Mouse (Mus musculus) CH12.LX (cell line): ENCODE results near the gene Bcar1. TPM values are rescaled to one million over a fixed set of nuclear protein-coding genes. Genes with fewer than 3 reads are reported as not detected.

Experiments used
- DNase-seq: peaks from one replicate; pipeline ENCODE4 v3.0.0-alpha.2; 2013; ENCODE audit errors: extremely low read depth
- H3K27ac ChIP-seq: 2 replicates; pipeline ENCODE4 v1.5.1; 2012; ENCODE audit warnings: low read depth, mild to moderate bottlenecking, control low read depth, moderate library complexity; ENCODE audit not compliant: insufficient read depth
- H3K27me3 ChIP-seq: replicated peaks from 2 replicates; pipeline ENCODE3; 2012; ENCODE audit warnings: inconsistent platforms
- H3K36me3 ChIP-seq, 2 experiments: replicated peaks in 1 of 2; 2 replicates each; pipeline versions ENCODE3 to v1.6.1; 2012; ENCODE audit warnings: inconsistent platforms in 1 of 2, low read length in 1 of 2, mild to moderate bottlenecking in 1 of 2, mixed read lengths in 1 of 2, moderate library complexity in 1 of 2; ENCODE audit not compliant: control insufficient read depth in 1 of 2, insufficient read depth in 1 of 2
- H3K4me1 ChIP-seq, 2 experiments: 2 replicates each; pipeline ENCODE4 v1.6.1; 2012; ENCODE audit warnings: inconsistent platforms in 1 of 2, moderate library complexity in 1 of 2; ENCODE audit not compliant: insufficient read depth in 2 of 2, control insufficient read depth in 1 of 2
- H3K4me2 ChIP-seq: 2 replicates; pipeline ENCODE4 v1.6.1; 2012; ENCODE audit warnings: low read depth, mild to moderate bottlenecking, control low read depth; ENCODE audit not compliant: poor library complexity, insufficient read depth, severe bottlenecking
- H3K4me3 ChIP-seq, 3 experiments: fragments of 150-350 bp in 1 of 3; sonication (generic) in 1 of 3; replicated peaks in 1 of 3; 2 replicates each; pipeline versions ENCODE3 to v1.5.1; 2011 to 2012; ENCODE audit warnings: low read depth in 2 of 3, low read length in 2 of 3, mild to moderate bottlenecking in 2 of 3, moderate library complexity in 2 of 3, control low read depth in 1 of 3, improper control_type of control experiment in 1 of 3, inconsistent platforms in 1 of 3, mixed read lengths in 1 of 3; ENCODE audit not compliant: poor library complexity in 1 of 3
- H3K79me2 ChIP-seq: replicated peaks from 2 replicates; pipeline ENCODE4 v1.6.1; 2012; ENCODE audit warnings: mild to moderate bottlenecking, moderate library complexity; ENCODE audit not compliant: control insufficient read depth, poor library complexity, insufficient read depth, severe bottlenecking; ENCODE audit errors: extremely low read depth
- H3K9ac ChIP-seq: 2 replicates; pipeline ENCODE4 v1.6.1; 2012; ENCODE audit warnings: low read depth, mild to moderate bottlenecking, control low read depth, moderate library complexity; ENCODE audit not compliant: insufficient read depth
- H3K9me3 ChIP-seq: replicated peaks from 2 replicates; pipeline ENCODE3; 2012; ENCODE audit warnings: low read length, inconsistent platforms, mixed read lengths
- CHD1 ChIP-seq: IDR thresholded peaks from 2 replicates; pipeline ENCODE4 v1.6.1; 2012; ENCODE audit warnings: low read depth, low read length, improper control_type of control experiment, inconsistent platforms
- CTCF ChIP-seq, 2 experiments: IDR thresholded peaks in 1 of 2; conservative IDR thresholded peaks in 1 of 2; 2 replicates each; pipeline ENCODE4 v1.5.1; 2011 to 2012; ENCODE audit warnings: low read depth in 2 of 2, low read length in 2 of 2, improper control_type of control experiment in 1 of 2, inconsistent platforms in 1 of 2, mild to moderate bottlenecking in 1 of 2, moderate library complexity in 1 of 2
- GABPA ChIP-seq: IDR thresholded peaks from 2 replicates; pipeline ENCODE4 v1.6.1; 2012; ENCODE audit warnings: low read depth, low read length, improper control_type of control experiment, inconsistent platforms; ENCODE audit not compliant: insufficient replicate concordance
- IRF4 ChIP-seq: IDR thresholded peaks from 2 replicates; pipeline ENCODE4 v1.6.1; 2014; ENCODE audit warnings: low read depth, mild to moderate bottlenecking, inconsistent platforms, low read length, improper control_type of control experiment
- MAFK ChIP-seq: IDR thresholded peaks from 2 replicates; pipeline ENCODE4 v1.6.1; 2011; ENCODE audit warnings: low read length, improper control_type of control experiment; ENCODE audit not compliant: insufficient replicate concordance
- MEF2A ChIP-seq: IDR thresholded peaks from 2 replicates; pipeline ENCODE4 v1.6.1; 2014; ENCODE audit warnings: low read depth, mild to moderate bottlenecking, inconsistent platforms, low read length, improper control_type of control experiment, borderline replicate concordance
- MXI1 ChIP-seq: IDR thresholded peaks from 2 replicates; pipeline ENCODE4 v1.6.1; 2011; ENCODE audit warnings: mild to moderate bottlenecking, low read depth, low read length, improper control_type of control experiment
- PAX5 ChIP-seq: IDR thresholded peaks from 2 replicates; pipeline ENCODE4 v1.6.1; 2012; ENCODE audit warnings: low read length, inconsistent platforms, mixed read lengths
- POLR2A ChIP-seq: IDR thresholded peaks from 2 replicates; pipeline ENCODE4 v1.6.1; 2011; ENCODE audit warnings: low read depth, mild to moderate bottlenecking, improper control_type of control experiment, low read length
- SMC3 ChIP-seq: IDR thresholded peaks from 2 replicates; pipeline ENCODE4 v1.6.1; 2011; ENCODE audit warnings: low read depth, low read length, improper control_type of control experiment
- TCF12 ChIP-seq: IDR thresholded peaks from 2 replicates; pipeline ENCODE4 v1.6.1; 2014; ENCODE audit warnings: low read depth, mild to moderate bottlenecking, inconsistent platforms, low read length, improper control_type of control experiment
- USF2 ChIP-seq: conservative IDR thresholded peaks from 2 replicates; pipeline ENCODE4 v1.6.1; 2011; ENCODE audit warnings: low read depth, low read length, improper control_type of control experiment
- ZC3H11A ChIP-seq: IDR thresholded peaks from 2 replicates; pipeline ENCODE4 v1.6.1; 2012; ENCODE audit warnings: low read depth, mild to moderate bottlenecking, inconsistent platforms, low read length, improper control_type of control experiment
- ZMIZ1 ChIP-seq: IDR thresholded peaks from 2 replicates; pipeline ENCODE4 v1.6.1; 2012; ENCODE audit warnings: low read depth, mild to moderate bottlenecking, inconsistent platforms, low read length, improper control_type of control experiment
- ZNF384 ChIP-seq: IDR thresholded peaks from 2 replicates; pipeline ENCODE4 v1.6.1; 2012; ENCODE audit warnings: low read depth, low read length, improper control_type of control experiment, inconsistent platforms
- dilution Hi-C: fragments of 300-500 bp; cut with MboI; formaldehyde crosslinking; loops from 2 replicates; pipeline ENCODE4 v1.14.3; 2020; ENCODE audit warnings: low sequenced_read_pairs; ENCODE audit not compliant: extremely low pct_unique_long_range_greater_than_20kb, extremely low pct_ligation_motif_present
- in situ Hi-C: fragments of 300-500 bp; cut with MboI; formaldehyde crosslinking; loops from 3 replicates; pipeline ENCODE4 v1.14.3; 2019; ENCODE audit warnings: low sequenced_read_pairs, low pct_ligation_motif_present, low pct_unique_long_range_greater_than_20kb, mixed read lengths
- polyA plus RNA-seq: library from polyadenylated mRNA; unstranded; fragments of >175 nt; gene quantifications from 2 replicates; pipeline ENCODE4 v1.2.1, GENCODE M21; 2012; ENCODE audit warnings: low read depth; ENCODE audit not compliant: insufficient read length
- total RNA-seq, 2 experiments: library from RNA; depleted of rRNA; stranded (reverse); fragments of 300-350 nt in 1 of 2; fragments of >200 nt in 1 of 2; gene quantifications; 2 replicates each; pipeline ENCODE4 v1.2.3; 2012 to 2014

The Bcar1 gene
- total and polyA plus RNA-seq, 3 experiments: 0.97 to 2.1 (median 1.2) TPM

DNA sequence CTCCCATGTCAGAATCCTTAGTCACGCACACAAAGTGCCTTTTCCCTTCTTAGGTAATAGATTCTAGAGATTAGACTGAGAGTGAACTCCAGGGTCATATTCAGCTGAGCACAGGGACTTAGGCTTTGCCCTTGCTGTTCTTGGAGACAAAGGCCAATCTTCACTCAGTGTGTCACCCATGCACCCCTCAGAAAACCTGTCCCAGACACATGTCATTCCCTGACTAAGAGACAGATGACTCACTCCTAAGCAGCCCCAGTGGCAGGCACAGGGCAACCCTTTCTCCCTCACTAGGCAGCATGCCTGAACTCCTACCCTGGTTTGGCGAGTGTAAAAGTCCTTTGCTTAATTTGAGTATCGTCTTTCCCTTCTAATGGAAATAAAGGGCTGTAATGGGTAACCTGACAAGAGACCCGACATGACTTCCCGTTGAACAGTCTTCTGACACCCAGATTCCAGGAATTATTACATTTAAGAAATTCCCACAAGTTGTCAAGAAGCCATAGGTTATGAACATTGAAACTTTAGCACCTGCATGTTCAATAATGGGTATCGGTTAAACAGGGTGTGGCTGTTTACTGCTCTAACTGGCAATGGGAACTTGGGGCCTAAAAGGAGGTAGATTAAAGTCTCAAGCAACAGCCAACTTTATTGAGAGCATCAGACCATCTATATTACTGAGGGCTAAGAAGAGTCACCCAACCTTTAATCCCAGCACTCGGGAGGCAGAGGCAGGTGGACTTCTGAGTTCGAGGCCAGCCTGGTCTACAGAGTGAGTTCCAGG, 4.4 kb upstream of the Bcar1 start:
- Histone ChIP-seq H3K9ac (no peak overlapping the region), H3K27ac (no peak overlapping the region), H3K4me1 (peaks cover 0 to 2% of the 10 kb centered on the region in 2 experiments; a peak in 1 of 4 replicates), H3K79me2 (no peaks in the 10 kb centered on the region), H3K36me3 (no peaks in the 10 kb centered on the region), H3K27me3 (peaks cover 20% of the 10 kb centered on the region), H3K4me2 (no peak overlapping the region), H3K4me3 (no peak overlapping the region), H3K9me3 (peaks cover 2% of the 10 kb centered on the region)
- in situ Hi-C loops (no loop called here), dilution Hi-C loops (no loop called here)
- no peak for DNase-seq
- TF ChIP-seq POLR2A: no peak
- no peak for TF ChIP-seq PAX5
- no peak for TF ChIP-seq ZNF384
- TF ChIP-seq IRF4: no peak
- no peak for TF ChIP-seq ZC3H11A
- no peak for TF ChIP-seq USF2
- no peak for TF ChIP-seq SMC3

DNA sequence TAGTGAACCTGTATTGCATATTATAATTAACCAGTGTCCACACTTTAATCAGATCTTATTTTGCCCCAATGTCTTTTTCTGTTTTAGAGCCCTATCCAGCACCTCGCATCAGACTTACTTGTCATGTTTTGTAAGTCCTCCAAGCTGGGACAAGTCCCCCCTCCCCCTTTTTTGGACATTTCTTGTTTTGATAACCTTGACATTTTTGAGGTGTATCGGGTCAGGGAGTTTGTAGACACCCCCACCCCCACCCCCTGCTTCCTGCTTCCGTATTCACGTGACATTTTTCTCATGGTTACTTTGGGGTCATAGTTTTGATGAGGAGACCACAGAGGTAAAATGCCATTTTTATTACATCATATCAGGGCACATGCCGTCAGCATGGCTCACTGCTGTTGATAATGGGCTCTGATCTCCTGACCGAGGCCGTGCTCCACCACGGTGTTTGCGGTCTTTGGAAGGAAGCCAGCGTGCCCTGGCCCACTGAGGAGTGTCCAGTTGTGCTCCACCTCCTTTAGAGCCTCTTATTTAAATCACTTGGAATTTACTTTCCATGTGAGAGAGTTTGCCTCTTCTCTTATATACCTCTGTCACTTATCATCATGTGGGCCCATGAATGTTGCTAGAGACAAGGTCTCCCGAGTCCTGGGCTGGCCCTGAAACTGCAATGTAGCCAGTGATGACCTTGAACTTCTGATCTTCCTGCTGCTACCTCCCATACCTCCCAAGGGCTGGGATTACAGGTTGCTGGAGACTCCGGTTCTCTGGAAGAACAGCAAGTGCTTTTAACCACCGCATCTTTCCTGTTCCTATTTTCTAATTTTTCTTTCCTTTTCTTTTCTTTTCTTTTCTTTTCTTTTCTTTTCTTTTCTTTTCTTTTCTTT, 3.2 kb upstream of the Bcar1 start:
- no peaks in the 10 kb centered on the region for H3K36me3 ChIP-seq
- in situ Hi-C loops: no loop called here
- TF ChIP-seq TCF12 (no peak), GABPA (no peak), ZMIZ1 (no peak), MEF2A (no peak), MXI1 (no peak), CHD1 (no peak), CTCF (conservative IDR thresholded peaks at IDR 0.05 in 1 of 2, IDR thresholded peaks at IDR 0.05 in 1 of 2; ENCODE audit: low read depth in 2 of 2, low read length in 2 of 2) (no peak), MAFK (no peak)
- no peaks in the 10 kb centered on the region for H3K79me2 ChIP-seq
- no peak overlapping the region for H3K4me3 ChIP-seq
- no peak overlapping the region for H3K9ac ChIP-seq
- dilution Hi-C loops: no loop called here
- H3K27ac ChIP-seq: no peak overlapping the region
- H3K27me3 ChIP-seq: peaks cover 32% of the 10 kb centered on the region
- H3K9me3 ChIP-seq: no peaks in the 10 kb centered on the region
- peaks cover 0 to 2% of the 10 kb centered on the region in 2 experiments; a peak in 1 of 4 replicates for H3K4me1 ChIP-seq
- no peak for DNase-seq
- no peak overlapping the region for H3K4me2 ChIP-seq
